Mouse (Mus musculus): ENCODE data around the gene Hspb11. TPM values are rescaled to one million over a fixed set of nuclear protein-coding genes. Genes with fewer than 3 reads are reported as not detected.

Gene Hspb11
- total RNA-seq, 4 experiments from 2014 or later = 14.2 to 20.6 (median 19.4) TPM

- DNase-seq (ENCODE audit: low spot score in 2 of 2) = peak; percentile 68 to 81
Observed at GRCm38 (mm10) chr4:107313690-107314478, 60.5 kb downstream of the Hspb11 start, which contains the start of gene Yipf1. TSS of gene Yipf1 (plus strand) at chr4:107314363.

DNA sequence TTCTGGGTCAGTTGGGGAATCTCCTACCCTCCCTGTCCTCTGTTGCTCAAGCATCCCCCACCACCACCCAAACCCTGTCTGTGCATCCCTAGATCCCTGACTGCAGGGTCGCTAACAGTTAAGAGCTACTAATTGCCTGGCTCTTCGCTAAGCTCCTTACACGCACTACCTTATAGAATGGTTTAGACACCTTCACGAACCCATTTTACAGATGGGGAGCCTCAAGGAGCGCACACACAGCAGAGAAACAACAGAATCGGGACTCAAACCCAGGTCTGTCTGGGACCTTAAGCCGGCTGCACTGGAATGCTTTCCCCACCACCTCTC, 61.0 kb downstream of the Hspb11 start:
- no peak for DNase-seq (ENCODE audit: low spot score in 2 of 2)

- DNase-seq (ENCODE audit: low spot score in 2 of 2) = no peak
Observed at GRCm38 (mm10) chr4:107318646-107319045, 65.3 kb downstream of the Hspb11 start.

GRCm38 (mm10) chr4:107321041-107321440, 67.6 kb downstream of the Hspb11 start:
- DNase-seq (ENCODE audit: low spot score in 2 of 2) = no peak

GRCm38 (mm10) chr4:107323113-107323512, 69.7 kb downstream of the Hspb11 start:
- DNase-seq (ENCODE audit: low spot score in 2 of 2) = no peak

DNA sequence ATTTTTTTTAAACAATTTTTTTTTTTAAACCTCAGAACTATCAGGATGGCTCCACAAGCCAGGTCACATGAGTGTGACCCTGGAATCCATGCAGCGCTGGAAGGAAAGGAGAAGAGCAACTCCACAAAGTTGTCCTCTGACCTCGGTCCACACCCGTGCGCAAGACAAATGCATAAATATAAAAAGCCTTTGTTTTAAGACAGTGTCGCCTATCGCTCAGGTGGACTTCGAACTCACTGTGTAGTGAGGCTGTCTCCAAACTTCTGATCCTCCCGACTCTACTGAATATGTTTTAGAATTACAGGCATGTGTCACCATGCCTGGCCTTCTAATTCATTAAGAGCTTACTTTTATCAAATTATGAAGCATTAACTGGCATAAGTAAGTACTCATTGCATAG, 75.1 kb downstream of the Hspb11 start:
- no peak for DNase-seq (ENCODE audit: low spot score in 2 of 2)

Other genes with a start within 250 kb of the Hspb11 start
- 10 to 100 TPM; 53.4 to 58.6 (median 58.2) TPM for gene Mrpl37, start 186.7 kb upstream of the Hspb11 start, total RNA-seq (2022)
- gene Cyb5rl, start 186.6 kb upstream of the Hspb11 start, total RNA-seq (2022) = 1 to 10 TPM; 5.8 to 9.8 (median 7.2) TPM
- not detected for gene Cdcp2, start 156.7 kb upstream of the Hspb11 start, total RNA-seq (2022)
- gene Tmem59, start 75.2 kb upstream of the Hspb11 start, total RNA-seq (2022) = 100 to 1,000 TPM; 208 to 241 (median 220) TPM
- 10 to 100 TPM; 14.5 to 18.5 (median 15.6) TPM for gene Tceanc2, start 74.5 kb upstream of the Hspb11 start, total RNA-seq (2022)
- under 1 TPM in 1 of 4 experiments, not detected in 3; 0.32 TPM for gene Ldlrad1, start 44.4 kb upstream of the Hspb11 start, total RNA-seq (2022)
- 10 to 100 TPM; 22.6 to 33.0 (median 28.7) TPM for gene Lrrc42, start 61 bp upstream of the Hspb11 start, total RNA-seq (2022)
- not detected for gene Dio1, start 53.6 kb downstream of the Hspb11 start, total RNA-seq (2022)
- gene Yipf1, start 60.8 kb downstream of the Hspb11 start, total RNA-seq (2022) = 10 to 100 TPM; 42.8 to 52.1 (median 45.8) TPM
- 10 to 100 TPM in 2 of 4 experiments, 1 to 10 TPM in 2; 9.1 to 12.8 (median 10.4) TPM for gene Ndc1, start 114.2 kb downstream of the Hspb11 start, total RNA-seq (2022)
- gene Glis1, start 181.0 kb downstream of the Hspb11 start, total RNA-seq (2022) = 1 to 10 TPM in 3 of 4 experiments, under 1 TPM in 1; 0.89 to 2.8 (median 1.2) TPM